In the genomic region with DNA sequence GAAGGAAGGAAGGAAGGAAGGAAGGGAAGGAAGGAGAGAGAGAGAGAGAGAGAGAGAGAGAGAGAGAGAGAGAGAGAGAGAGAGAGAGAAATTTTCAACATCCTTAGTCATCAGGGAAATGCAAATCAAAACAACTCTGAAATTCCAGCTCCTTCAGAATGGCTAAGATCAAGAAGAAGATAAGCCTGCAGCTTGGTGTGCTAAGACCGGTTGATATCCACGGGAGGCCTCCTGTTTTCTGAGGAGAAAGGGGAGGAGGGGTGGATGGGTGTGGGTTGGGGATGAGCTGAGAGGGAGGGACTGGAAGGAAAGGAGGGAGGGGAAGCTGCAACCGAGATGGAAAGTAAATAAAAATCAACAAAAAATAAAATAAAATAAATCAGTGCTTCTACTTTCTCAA, we compare ENCODE assay signal across 33 mouse cellular contexts. TPM values are rescaled to one million over a fixed set of nuclear protein-coding genes. Genes with fewer than 3 reads are reported as not detected.
A peak's percentile ranks its signal among the peaks of the same experiment; 100 is the strongest.
DNase-seq lines count a peak whose midpoint lies in the region; ATAC-seq and TF ChIP-seq lines count a peak whose summit lies in the region.
"Had no signal": no experiment of that assay in that cellular context is flagged by ENCODE, and none has a peak within 500 bp of the region (broad histone marks: within the 10 kb centered on the region; RNA-seq: fewer than 3 reads in every experiment).

No protein-coding gene starts in this region.

- H3K4me3 ChIP-seq in kidney, postnatal 0 days (replicated peaks; ENCODE audit: low read depth, low read length): no peak overlapping the region
- no peak overlapping the region for H3K4me3 ChIP-seq in lung, postnatal 0 days (ENCODE audit: low read depth, low read length)
- H3K4me3 ChIP-seq: embryonic facial prominence, embryonic 12.5 days; erythroblast, embryonic 14.5 days; forebrain, embryonic 12.5 days; forebrain, embryonic 15.5 days; heart, adult 2 months; heart, embryonic 10.5 days; heart, embryonic 13.5 days; hindbrain, embryonic 12.5 days; hindbrain, embryonic 15.5 days had no signal

- H3K27ac ChIP-seq in kidney, postnatal 0 days: no peak overlapping the region
- H3K27ac ChIP-seq in lung, postnatal 0 days (ENCODE audit: low read length): no peak overlapping the region
- H3K27ac ChIP-seq: embryonic facial prominence, embryonic 12.5 days; forebrain, embryonic 12.5 days; forebrain, embryonic 15.5 days; heart, adult 2 months; heart, embryonic 10.5 days; heart, embryonic 13.5 days; hindbrain, embryonic 12.5 days; hindbrain, embryonic 15.5 days had no signal

- TF ChIP-seq EP300 in lung, postnatal 0 days (IDR thresholded peaks at IDR 0.05): no peak

- 9% methylated on average over 3 of the region's 3 CpGs for WGBS in kidney, postnatal 0 days
- 3% methylated on average over 3 of the region's 3 CpGs for WGBS in lung, postnatal 0 days

- no peak for TF ChIP-seq CTCF in kidney, postnatal 0 days (IDR thresholded peaks at IDR 0.05; ENCODE audit: low read depth)
- TF ChIP-seq CTCF in lung, postnatal 0 days (IDR thresholded peaks at IDR 0.05): no peak

- no peak for ATAC-seq in kidney, postnatal 0 days (replicated peaks; ENCODE audit: low FRiP score, low read depth)
- ATAC-seq in lung, postnatal 0 days: no peak
- ATAC-seq: forebrain, embryonic 15.5 days had no signal

- peaks cover 6% of the 10 kb centered on the region; the same call in 1 of the 2 replicates for H3K4me1 ChIP-seq in kidney, postnatal 0 days (replicated peaks; ENCODE audit: insufficient read depth, low read length)
- H3K4me1 ChIP-seq in lung, postnatal 0 days (ENCODE audit: insufficient read depth, low read depth, low read length): peaks cover 10% of the 10 kb centered on the region
- H3K4me1 ChIP-seq: hindbrain, embryonic 15.5 days had no signal

- no peak overlapping the region for H3K9ac ChIP-seq in kidney, postnatal 0 days (ENCODE audit: low read depth, low read length)
- no peak overlapping the region for H3K9ac ChIP-seq in lung, postnatal 0 days (replicated peaks; ENCODE audit: low read depth)
- H3K9ac ChIP-seq: embryonic facial prominence, embryonic 12.5 days; forebrain, embryonic 12.5 days; forebrain, embryonic 15.5 days; heart, embryonic 13.5 days; hindbrain, embryonic 12.5 days; hindbrain, embryonic 15.5 days had no signal

- no peaks in the 10 kb centered on the region for H3K27me3 ChIP-seq in kidney, postnatal 0 days (ENCODE audit: insufficient read depth, low read length)
- no peaks in the 10 kb centered on the region for H3K27me3 ChIP-seq in lung, postnatal 0 days (replicated peaks; ENCODE audit: insufficient read depth, low read length)
- H3K27me3 ChIP-seq: embryonic facial prominence, embryonic 12.5 days; forebrain, embryonic 12.5 days; forebrain, embryonic 15.5 days; hindbrain, embryonic 12.5 days; hindbrain, embryonic 15.5 days had no signal

- peak; percentile 15 for DNase-seq in kidney, postnatal 0 days (ENCODE audit: low spot score)
- DNase-seq in kidney, postnatal 4 days: no peak
- peak; percentile 55 for DNase-seq in lung, postnatal 0 days (ENCODE audit: low spot score)
- DNase-seq in lung, postnatal 25 days (ENCODE audit: low spot score): no peak
- DNase-seq in ZHBTc4 (ENCODE audit: low read depth, low spot score): peak; percentile 33
- no peak for DNase-seq in frontal cortex, postnatal 14 days (ENCODE audit: low spot score in 2 of 2)
- DNase-seq in layer of hippocampus, adult 8-10 months (ENCODE audit: low spot score in 2 of 2): no peak
- DNase-seq: adrenal gland, adult 8-10 months; adrenal gland, postnatal 25 days; B cell, adult 2 months; cerebellum, adult 11-12 months; cerebellum, adult 8-10 months; cerebellum, postnatal 10 days; cerebellum, postnatal 36 days; embryo, embryonic 11 days; gastrocnemius, postnatal 10 days; gastrocnemius, postnatal 36 days; heart, adult 2 months; heart, postnatal 14 days; heart, postnatal 4 days had no signal

- H3K9me3 ChIP-seq in kidney, postnatal 0 days (replicated peaks; ENCODE audit: low read length): no peaks in the 10 kb centered on the region
- no peaks in the 10 kb centered on the region for H3K9me3 ChIP-seq in lung, postnatal 0 days (ENCODE audit: low read length)
- H3K9me3 ChIP-seq: embryonic facial prominence, embryonic 12.5 days; forebrain, embryonic 12.5 days; forebrain, embryonic 15.5 days; G1E; heart, embryonic 10.5 days; heart, embryonic 13.5 days; hindbrain, embryonic 12.5 days; hindbrain, embryonic 15.5 days had no signal

- no peaks in the 10 kb centered on the region for H3K36me3 ChIP-seq in kidney, postnatal 0 days (ENCODE audit: insufficient read depth, low read length)
- H3K36me3 ChIP-seq in lung, postnatal 0 days (ENCODE audit: insufficient read depth, low read length): no peaks in the 10 kb centered on the region
- H3K36me3 ChIP-seq: embryonic facial prominence, embryonic 12.5 days; forebrain, embryonic 12.5 days; forebrain, embryonic 15.5 days; G1E; heart, embryonic 13.5 days; hindbrain, embryonic 12.5 days; hindbrain, embryonic 15.5 days had no signal

- H3K4me2 ChIP-seq in kidney, postnatal 0 days (ENCODE audit: low read length): no peak overlapping the region
- no peak overlapping the region for H3K4me2 ChIP-seq in lung, postnatal 0 days (replicated peaks; ENCODE audit: low read depth, low read length)
- H3K4me2 ChIP-seq: embryonic facial prominence, embryonic 12.5 days; forebrain, embryonic 12.5 days; forebrain, embryonic 15.5 days; heart, embryonic 13.5 days; hindbrain, embryonic 12.5 days; hindbrain, embryonic 15.5 days had no signal

RNA-seq across cellular contexts. Expression of a gene that starts 1.0 kb away (rescaled TPM):
- 0.17 and 0.26 TPM in 2 replicates for polyA plus RNA-seq in kidney, postnatal 0 days (2015; fragmentation: Nextera tagmentation; extraction: Ambion mirVana)
- 6.7 and 7.9 TPM in 2 replicates for polyA plus RNA-seq in lung, postnatal 0 days (2015; fragmentation: Nextera tagmentation; extraction: Ambion mirVana)
- total RNA-seq in layer of hippocampus, adult 8-10 months (2022): under 1 TPM in 1 of 4 experiments, not detected in 3; 0.25 TPM
- total RNA-seq: CH12.LX; granulocyte monocyte progenitor cell, adult 5-6 weeks had no signal
- polyA plus RNA-seq: embryonic facial prominence, embryonic 12.5 days; forebrain, embryonic 12.5 days; forebrain, embryonic 15.5 days; G1E; hindbrain, embryonic 15.5 days had no signal

RNA-seq across cellular contexts. Expression of a gene that starts 6.3 kb away (rescaled TPM):
- 6.6 and 8.1 TPM in 2 replicates for polyA plus RNA-seq in kidney, postnatal 0 days (2015; fragmentation: Nextera tagmentation; extraction: Ambion mirVana)
- polyA plus RNA-seq in lung, postnatal 0 days (2015; fragmentation: Nextera tagmentation; extraction: Ambion mirVana): 30.5 and 36.6 TPM in 2 replicates
- total RNA-seq in layer of hippocampus, adult 8-10 months (2022): 1 to 10 TPM; 1.3 to 3.1 (median 1.8) TPM

RNA-seq across cellular contexts. Expression of a gene that starts 38.3 kb away (rescaled TPM):
- 0.53 and 0.75 TPM in 2 replicates for polyA plus RNA-seq in kidney, postnatal 0 days (2015; fragmentation: Nextera tagmentation; extraction: Ambion mirVana)
- polyA plus RNA-seq in lung, postnatal 0 days (2015; fragmentation: Nextera tagmentation; extraction: Ambion mirVana): 2.2 and 2.5 TPM in 2 replicates
- 10 to 100 TPM; 28.0 to 46.6 (median 34.7) TPM for total RNA-seq in layer of hippocampus, adult 8-10 months (2022)
- total RNA-seq: CH12.LX; G1E; granulocyte monocyte progenitor cell, adult 5-6 weeks had no signal
- polyA plus RNA-seq: G1E had no signal

RNA-seq across cellular contexts. Expression of a gene that starts 57.8 kb away (rescaled TPM):
- 0.34 and 0.41 TPM in 2 replicates for polyA plus RNA-seq in kidney, postnatal 0 days (2015; fragmentation: Nextera tagmentation; extraction: Ambion mirVana)
- polyA plus RNA-seq in lung, postnatal 0 days (2015; fragmentation: Nextera tagmentation; extraction: Ambion mirVana): 0.81 and 1.1 TPM in 2 replicates
- total RNA-seq in layer of hippocampus, adult 8-10 months (2022): not detected
- total RNA-seq: adrenal gland, postnatal 25 days; CH12.LX; G1E; granulocyte monocyte progenitor cell, adult 5-6 weeks; heart, adult 2 months; heart, postnatal 14 days; heart, postnatal 4 days had no signal
- polyA plus RNA-seq: cortical plate, adult 2 months; embryonic facial prominence, embryonic 12.5 days; erythroblast, embryonic 14.5 days; forebrain, embryonic 12.5 days; forebrain, embryonic 15.5 days; G1E; hindbrain, embryonic 12.5 days; hindbrain, embryonic 15.5 days; intestine, embryonic 14.5 days had no signal

RNA-seq across cellular contexts. Expression of a gene that starts 59.9 kb away (rescaled TPM):
- polyA plus RNA-seq in kidney, postnatal 0 days (2015; fragmentation: Nextera tagmentation; extraction: Ambion mirVana): 22.6 and 23.4 TPM in 2 replicates
- polyA plus RNA-seq in lung, postnatal 0 days (2015; fragmentation: Nextera tagmentation; extraction: Ambion mirVana): 41.7 and 44.7 TPM in 2 replicates
- 10 to 100 TPM; 22.8 to 27.8 (median 25.8) TPM for total RNA-seq in layer of hippocampus, adult 8-10 months (2022)

Comparison
In these comparisons a context has a peak if more than half of its experiments do, and no peak if none do; other contexts are left out.
1. DNase-seq: peak in kidney, postnatal 0 days (single experiment), lung, postnatal 0 days (single experiment) and ZHBTc4 (single experiment); none in kidney, postnatal 4 days (0 of 2), lung, postnatal 25 days (single experiment), frontal cortex, postnatal 14 days (0 of 2) and layer of hippocampus, adult 8-10 months (0 of 2).